Mouse (Mus musculus) hindbrain, embryonic 11.5 days (tissue): ENCODE data around the gene Rbp7. TPM values are rescaled to one million over a fixed set of nuclear protein-coding genes. Genes with fewer than 3 reads are reported as not detected.

Experiments
- ATAC-seq: fragments of 200-750 bp; cut with Nextera tagmentation; 2 replicates; pipeline ENCODE4 v1.8.0; 2017; ENCODE audit warnings: mild to moderate bottlenecking, moderate TSS enrichment, moderate library complexity; ENCODE audit not compliant: low FRiP score
- DNase-seq: peaks from one replicate; pipeline ENCODE4 v3.0.0-alpha.2; 2015; ENCODE audit warnings: low spot score
- H3K27ac ChIP-seq: fragments of 300-500 bp; sonication (generic); 2 replicates; pipeline ENCODE4 v1.5.1; 2014; ENCODE audit warnings: mild to moderate bottlenecking, low read depth, low read length
- H3K27me3 ChIP-seq: fragments of 300-500 bp; sonication (generic); 2 replicates; pipeline ENCODE4 v1.6.1; 2014; ENCODE audit warnings: mild to moderate bottlenecking, low read length, moderate library complexity, mixed read lengths; ENCODE audit not compliant: control insufficient read depth, insufficient read depth
- H3K36me3 ChIP-seq: fragments of 300-500 bp; sonication (generic); 2 replicates; pipeline ENCODE4 v1.6.1; 2014; ENCODE audit warnings: mild to moderate bottlenecking, low read length, moderate library complexity, mixed read lengths; ENCODE audit not compliant: control insufficient read depth, insufficient read depth
- H3K4me1 ChIP-seq: fragments of 300-500 bp; sonication (generic); replicated peaks from 2 replicates; pipeline ENCODE4 v1.6.1; 2014; ENCODE audit warnings: low read length, mixed read lengths; ENCODE audit not compliant: control insufficient read depth, insufficient read depth
- H3K4me2 ChIP-seq: fragments of 300-500 bp; sonication (generic); replicated peaks from 2 replicates; pipeline ENCODE4 v1.6.1; 2014; ENCODE audit warnings: mild to moderate bottlenecking, low read depth, low read length
- H3K4me3 ChIP-seq: fragments of 300-500 bp; sonication (generic); 2 replicates; pipeline ENCODE4 v1.5.1; 2014; ENCODE audit warnings: low read depth, low read length
- H3K9ac ChIP-seq: fragments of 300-500 bp; sonication (generic); 2 replicates; pipeline ENCODE4 v1.6.1; 2014; ENCODE audit warnings: low read depth, low read length
- H3K9me3 ChIP-seq: fragments of 300-500 bp; sonication (generic); 2 replicates; pipeline ENCODE4 v1.6.1; 2016; ENCODE audit warnings: low read length; ENCODE audit not compliant: control insufficient read depth
- WGBS: fragments of 180-500 bp; shearing (Covaris S2); extraction: QIAGEN DNeasy Blood & Tissue Kit; methylation state at CpG from one replicate; pipeline ENCODE4 v1.1.7; 2014; 5-methylcytosine and 5-hydroxymethylcytosine counted together
- polyA plus RNA-seq: library from polyadenylated mRNA; unstranded; fragments of >200 nt; fragmentation: Nextera tagmentation; extraction: Ambion mirVana; gene quantifications from 2 replicates; pipeline ENCODE4 v1.2.1, GENCODE M21; 2014

Gene Rbp7
- polyA plus RNA-seq, 1 experiment from 2014 or later, result not detected

GRCm38 (mm10) chr4:149407461-149407860 is 47.3 kb downstream of the Rbp7 start:
- ATAC-seq, result no peak
- H3K9ac ChIP-seq, result no peak overlapping the region
- 90% methylated on average over 5 of the region's 5 CpGs for WGBS
- DNase-seq, result no peak
- no peaks in the 10 kb centered on the region for H3K36me3 ChIP-seq
- peaks cover 6% of the 10 kb centered on the region for H3K4me1 ChIP-seq
- H3K4me3 ChIP-seq, result no peak overlapping the region
- H3K9me3 ChIP-seq, result no peaks in the 10 kb centered on the region
- no peak overlapping the region for H3K27ac ChIP-seq
- no peak overlapping the region for H3K4me2 ChIP-seq
- H3K27me3 ChIP-seq, result no peaks in the 10 kb centered on the region

- Histone ChIP-seq H3K9ac (no peak overlapping the region), H3K4me3 (no peak overlapping the region), H3K27ac (no peak overlapping the region), H3K4me1 (peaks cover 6% of the 10 kb centered on the region), H3K9me3 (no peaks in the 10 kb centered on the region), H3K36me3 (no peaks in the 10 kb centered on the region), H3K4me2 (no peak overlapping the region), H3K27me3 (no peaks in the 10 kb centered on the region)
- DNase-seq, result no peak
- no peak for ATAC-seq
- WGBS, result 82% methylated on average over 16 of the region's 16 CpGs
Measured at GRCm38 (mm10) chr4:149405713-149406443, 48.9 kb downstream of the Rbp7 start.

- Histone ChIP-seq H3K27ac (no peak overlapping the region), H3K9ac (no peak overlapping the region), H3K4me1 (peaks cover 6% of the 10 kb centered on the region), H3K4me2 (no peak overlapping the region), H3K4me3 (no peak overlapping the region), H3K36me3 (no peaks in the 10 kb centered on the region), H3K27me3 (no peaks in the 10 kb centered on the region), H3K9me3 (no peaks in the 10 kb centered on the region)
- DNase-seq (no peak), ATAC-seq (no peak)
- WGBS, result 75% methylated on average over 19 of the region's 19 CpGs
Measured at GRCm38 (mm10) chr4:149404640-149405465, 49.9 kb downstream of the Rbp7 start.

- Histone ChIP-seq H3K27ac (no peak overlapping the region), H3K4me2 (no peak overlapping the region), H3K9ac (no peak overlapping the region), H3K9me3 (no peaks in the 10 kb centered on the region), H3K36me3 (no peaks in the 10 kb centered on the region), H3K4me1 (peaks cover 6% of the 10 kb centered on the region), H3K27me3 (no peaks in the 10 kb centered on the region), H3K4me3 (no peak overlapping the region)
- DNase-seq, result no peak
- ATAC-seq, result no peak
- 35% methylated on average over 6 of the region's 6 CpGs for WGBS
Measured at GRCm38 (mm10) chr4:149403037-149403436, 51.7 kb downstream of the Rbp7 start.

GRCm38 (mm10) chr4:149401591-149401982 is 53.2 kb downstream of the Rbp7 start:
- H3K27ac ChIP-seq, result no peak overlapping the region
- 91% methylated on average over 8 of the region's 8 CpGs for WGBS

GRCm38 (mm10) chr4:149400878-149401590 is 53.7 kb downstream of the Rbp7 start:
- no peak for ATAC-seq
- no peaks in the 10 kb centered on the region for H3K9me3 ChIP-seq
- no peak overlapping the region for H3K4me3 ChIP-seq
- H3K27me3 ChIP-seq, result no peaks in the 10 kb centered on the region
- H3K4me2 ChIP-seq, result no peak overlapping the region
- 88% methylated on average over 12 of the region's 12 CpGs for WGBS
- H3K27ac ChIP-seq, result no peak overlapping the region
- H3K4me1 ChIP-seq, result peaks cover 6% of the 10 kb centered on the region
- no peak overlapping the region for H3K9ac ChIP-seq
- 0 out of 2 replicates have a peak, but pooled peaks cover 3% of the 10 kb centered on the region for H3K36me3 ChIP-seq
- DNase-seq, result no peak

More at GRCm38 (mm10) chr4:149401591-149401982, 53.2 kb downstream of the Rbp7 start:
- peaks cover 6% of the 10 kb centered on the region for H3K4me1 ChIP-seq
- no peaks in the 10 kb centered on the region for H3K9me3 ChIP-seq
- DNase-seq (no peak), ATAC-seq (no peak)
- H3K36me3 ChIP-seq, result 0 out of 2 replicates have a peak, but pooled peaks cover 3% of the 10 kb centered on the region
- H3K4me3 ChIP-seq, result no peak overlapping the region
- H3K4me2 ChIP-seq, result no peak overlapping the region
- no peak overlapping the region for H3K9ac ChIP-seq
- no peaks in the 10 kb centered on the region for H3K27me3 ChIP-seq

Other genes with a start within 250 kb of the Rbp7 start
- gene Kif1b, start 147.3 kb downstream of the Rbp7 start, polyA plus RNA-seq, result 113 and 173 TPM in 2 replicates
- 53.3 and 58.9 TPM in 2 replicates for gene Ube4b, start 28.2 kb downstream of the Rbp7 start, polyA plus RNA-seq
- not detected in 2 replicates for gene Tmem274, start 22.4 kb upstream of the Rbp7 start, polyA plus RNA-seq
- gene Nmnat1, start 30.2 kb upstream of the Rbp7 start, polyA plus RNA-seq, result 15.5 and 16.9 TPM in 2 replicates
- gene Lzic, start 30.3 kb upstream of the Rbp7 start, polyA plus RNA-seq, result 48.4 and 54.8 TPM in 2 replicates
- 63.4 and 65.2 TPM in 2 replicates for gene Ctnnbip1, start 63.3 kb upstream of the Rbp7 start, polyA plus RNA-seq
- 33.0 and 42.6 TPM in 2 replicates for gene Clstn1, start 131.5 kb upstream of the Rbp7 start, polyA plus RNA-seq
- 10.1 and 11.3 TPM in 2 replicates for gene Pik3cd, start 247.6 kb upstream of the Rbp7 start, polyA plus RNA-seq